Mouse (Mus musculus) E14TG2a.4 (cell line): ENCODE data around the gene Ppef2.

Experiments
- CTCF ChIP-seq: conservative IDR thresholded peaks from 2 replicates; pipeline ENCODE4 v1.5.1; 2014; ENCODE audit warnings: low read length
- POU5F1 ChIP-seq: IDR thresholded peaks from 2 replicates; pipeline ENCODE4 v1.6.1; 2014; ENCODE audit warnings: low read length, borderline replicate concordance

DNA sequence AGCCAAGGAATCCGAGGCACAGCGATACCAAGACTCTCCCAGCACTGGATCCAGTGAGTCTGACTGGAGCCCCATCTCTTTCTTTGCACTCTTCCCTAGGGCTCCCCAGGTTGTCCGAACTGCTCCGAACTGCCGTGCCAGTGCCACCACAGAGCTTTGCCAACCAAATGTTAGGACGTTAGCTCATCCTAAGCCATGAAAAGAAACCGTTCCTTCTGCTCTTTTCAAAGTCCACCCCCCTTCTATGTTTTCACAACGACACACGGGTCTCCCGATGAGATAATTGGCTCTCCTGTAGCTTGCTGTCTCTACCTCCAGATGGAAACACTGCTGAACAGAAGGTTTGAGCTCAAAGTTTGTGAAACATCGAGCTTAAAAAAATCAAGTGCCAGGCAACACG is 15.3 kb downstream of the Ppef2 start:
- TF ChIP-seq CTCF, result no peak
- no peak for TF ChIP-seq POU5F1
